Mouse (Mus musculus) lung, postnatal 10 days (tissue): ENCODE measurements at regions not wholly inside any gene's neighbourhood (a gene's known extent, or its start where the extent isn't known, plus 50 kb on each side); places are given as distances from the start of the nearest gene placed in this dataset.

Experiments used
- DNase-seq: peaks from one replicate; pipeline ENCODE4 v3.0.0; 2021

- no peak for DNase-seq
Observed at GRCm38 (mm10) chr3:144137483-144137882, 67.5 kb downstream of the Lmo4 start.

- no peak for DNase-seq
Observed at GRCm38 (mm10) chr3:144136432-144136831, 68.6 kb downstream of the Lmo4 start.

GRCm38 (mm10) chr3:144135646-144136045 lies 69.4 kb downstream of the Lmo4 start:
- DNase-seq: no peak

- no peak for DNase-seq
Observed at GRCm38 (mm10) chr3:144128042-144128441, 77.0 kb downstream of the Lmo4 start.

- no peak for DNase-seq
Observed at GRCm38 (mm10) chr3:144124353-144124752, 80.7 kb downstream of the Lmo4 start.

GRCm38 (mm10) chr3:144123361-144124072 lies 81.5 kb downstream of the Lmo4 start:
- no peak for DNase-seq

GRCm38 (mm10) chr3:144119076-144119475 lies 85.9 kb downstream of the Lmo4 start:
- no peak for DNase-seq

- DNase-seq: no peak
Observed at GRCm38 (mm10) chr3:144113672-144114645, 91.1 kb downstream of the Lmo4 start.

- DNase-seq: no peak
Observed at GRCm38 (mm10) chr3:144110331-144111080, 94.5 kb downstream of the Lmo4 start.

GRCm38 (mm10) chr3:144109769-144110168 lies 95.3 kb downstream of the Lmo4 start:
- no peak for DNase-seq

- no peak for DNase-seq
Observed at GRCm38 (mm10) chr3:144108310-144108709, 96.7 kb downstream of the Lmo4 start.

- no peak for DNase-seq
Observed at GRCm38 (mm10) chr3:144107664-144108063, 97.4 kb downstream of the Lmo4 start.

GRCm38 (mm10) chr3:144104366-144104765 lies 100.7 kb downstream of the Lmo4 start:
- DNase-seq: no peak

GRCm38 (mm10) chr3:144099444-144099843 lies 105.6 kb downstream of the Lmo4 start:
- DNase-seq: no peak

- no peak for DNase-seq
Observed at GRCm38 (mm10) chr3:144098762-144099161, 106.3 kb downstream of the Lmo4 start.

GRCm38 (mm10) chr3:144091231-144091630 lies 113.8 kb downstream of the Lmo4 start:
- DNase-seq: no peak

GRCm38 (mm10) chr3:144089790-144090256 lies 115.2 kb downstream of the Lmo4 start:
- no peak for DNase-seq

- no peak for DNase-seq
Observed at GRCm38 (mm10) chr3:144088261-144088884, 116.6 kb downstream of the Lmo4 start.

- DNase-seq: no peak
Observed at GRCm38 (mm10) chr3:144087771-144088170, 117.2 kb downstream of the Lmo4 start.

GRCm38 (mm10) chr3:144086176-144086575 lies 118.8 kb downstream of the Lmo4 start:
- DNase-seq: no peak

- DNase-seq: no peak
Observed at GRCm38 (mm10) chr3:144079960-144080359, 125.1 kb downstream of the Lmo4 start.

GRCm38 (mm10) chr3:144078198-144078935 lies 126.7 kb downstream of the Lmo4 start:
- DNase-seq: no peak
